Mouse (Mus musculus): Measurements from ENCODE around the gene Utp11.

DNA sequence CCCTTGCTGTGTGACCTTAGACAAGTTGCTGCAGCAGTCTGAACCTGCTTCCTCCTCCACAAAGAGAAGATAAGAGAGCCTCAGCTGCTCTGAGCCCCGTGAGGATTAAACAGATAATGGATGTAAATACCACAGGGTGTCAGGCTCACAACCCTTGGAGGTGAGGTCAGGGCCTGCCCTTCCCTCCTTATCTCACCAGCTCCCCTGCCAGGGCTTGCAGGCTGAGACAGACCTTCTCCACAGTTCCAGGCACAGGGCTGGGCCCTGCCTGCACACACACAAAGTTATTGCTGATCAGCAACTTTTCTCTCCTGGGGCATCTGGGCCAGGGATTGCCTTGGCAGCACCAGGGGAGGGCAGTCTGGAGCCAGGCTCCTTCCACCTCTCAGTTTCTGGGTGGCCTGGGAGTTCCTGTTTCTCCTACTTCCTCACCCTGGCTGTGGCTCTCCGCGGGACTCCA lies 48.4 kb downstream of the Utp11 start:
- no peak for TF ChIP-seq CTCF (IDR thresholded peaks at IDR 0.05; ENCODE audit: control insufficient read depth, insufficient read depth, insufficient read length)
- no peak for TF ChIP-seq MYOG (IDR thresholded peaks at IDR 0.05; ENCODE audit: control insufficient read depth, extremely low read depth, insufficient read length)
- TF ChIP-seq USF1 (IDR thresholded peaks at IDR 0.05; ENCODE audit: low read depth): no peak

Data from C2C12 (cell line).